Mouse (Mus musculus) hindbrain, embryonic 12.5 days (tissue): ENCODE measurements around the gene Ptpn6. TPM values are rescaled to one million over a fixed set of nuclear protein-coding genes. Genes with fewer than 3 reads are reported as not detected.
A peak's percentile ranks its signal among the peaks of the same experiment; 100 is the strongest.

Experiments used
- microRNA counts: library from miRNA; unstranded; fragments of <30 nt; microRNA quantifications from one replicate; lab custom pipeline; 2017
- microRNA-seq: library from miRNA; unstranded; fragments of <30 nt; microRNA quantifications from one replicate; pipeline ENCODE4, GENCODE M21; 2017
- polyA plus RNA-seq: library from polyadenylated mRNA; unstranded; fragments of >200 nt; fragmentation: Nextera tagmentation; extraction: Ambion mirVana; gene quantifications from 2 replicates; pipeline ENCODE4 v1.2.1, GENCODE M21; 2016

Gene Ptpn6
- polyA plus RNA-seq, 1 experiment from 2014 or later = 5.6 TPM

MicroRNAs encoded within 50 kb of the gene (microRNA counts, 519-probe panel; counts per million panel counts)
- 2,524 counts per million, percentile 65 among the panel's probes with 10 or more counts for microRNA mmu-miR-141 (lab: Ali Mortazavi, UCI)
- 4,302 counts per million, percentile 84 among the panel's probes with 10 or more counts for microRNA mmu-miR-200c (lab: Ali Mortazavi, UCI)

Small RNA genes within 50 kb of the gene (microRNA-seq; reads per million reads assigned to microRNA genes)
- gene Mir141 (146 reads per million, percentile 52 among the genes with 10 or more reads in this experiment), gene Mir200c (799 reads per million, percentile 72 among the genes with 10 or more reads in this experiment)

Other genes with a start within 250 kb of the Ptpn6 start
- 0.20 and 0.25 TPM in 2 replicates for gene C1rl, start 245.6 kb downstream of the Ptpn6 start, polyA plus RNA-seq
- 0.14 and 0.49 TPM in 2 replicates for gene C1ra, start 226.3 kb downstream of the Ptpn6 start, polyA plus RNA-seq
- gene C1s1, start 196.4 kb downstream of the Ptpn6 start, polyA plus RNA-seq = 0.65 and 1.0 TPM in 2 replicates
- gene C1rb, start 168.4 kb downstream of the Ptpn6 start, polyA plus RNA-seq = not detected in 2 replicates
- gene C1s2, start 102.6 kb downstream of the Ptpn6 start, polyA plus RNA-seq = not detected in 2 replicates
- 45.3 and 48.6 TPM in 2 replicates for gene Lpcat3, start 75.7 kb downstream of the Ptpn6 start, polyA plus RNA-seq
- 131 and 138 TPM in 2 replicates for gene Emg1, start 26.5 kb downstream of the Ptpn6 start, polyA plus RNA-seq
- 291 and 292 TPM in 2 replicates for gene Phb2, start 26.4 kb downstream of the Ptpn6 start, polyA plus RNA-seq
- gene Grcc10, start 2.7 kb upstream of the Ptpn6 start, polyA plus RNA-seq = 519 and 565 TPM in 2 replicates
- not detected in 2 replicates for gene Gm45234, start 17.3 kb upstream of the Ptpn6 start, polyA plus RNA-seq
- gene Atn1, start 17.8 kb upstream of the Ptpn6 start, polyA plus RNA-seq = 20.3 and 20.6 TPM in 2 replicates
- gene Eno2, start 31.0 kb upstream of the Ptpn6 start, polyA plus RNA-seq = 18.7 and 19.6 TPM in 2 replicates
- gene Lrrc23, start 41.0 kb upstream of the Ptpn6 start, polyA plus RNA-seq = 3.9 and 5.2 TPM in 2 replicates
- 8.7 and 9.2 TPM in 2 replicates for gene Spsb2, start 69.9 kb upstream of the Ptpn6 start, polyA plus RNA-seq
- gene Tpi1, start 75.6 kb upstream of the Ptpn6 start, polyA plus RNA-seq = 481 and 483 TPM in 2 replicates
- 200 and 202 TPM in 2 replicates for gene Usp5, start 90.8 kb upstream of the Ptpn6 start, polyA plus RNA-seq
- gene Cdca3, start 90.8 kb upstream of the Ptpn6 start, polyA plus RNA-seq = 111 and 120 TPM in 2 replicates
- 0.52 and 0.92 TPM in 2 replicates for gene Gnb3, start 101.6 kb upstream of the Ptpn6 start, polyA plus RNA-seq
- 34.5 and 39.6 TPM in 2 replicates for gene P3h3, start 119.0 kb upstream of the Ptpn6 start, polyA plus RNA-seq
- 11.3 and 12.7 TPM in 2 replicates for gene Gpr162, start 125.3 kb upstream of the Ptpn6 start, polyA plus RNA-seq
- gene Cd4, start 149.5 kb upstream of the Ptpn6 start, polyA plus RNA-seq = 0.06 TPM in 1 of 2 replicates, not detected in the other
- 1.9 and 2.1 TPM in 2 replicates for gene Lag3, start 173.0 kb upstream of the Ptpn6 start, polyA plus RNA-seq
- 637 and 707 TPM in 2 replicates for gene Ptms, start 181.4 kb upstream of the Ptpn6 start, polyA plus RNA-seq
- gene Mlf2, start 192.7 kb upstream of the Ptpn6 start, polyA plus RNA-seq = 462 and 488 TPM in 2 replicates
- 99.5 and 101 TPM in 2 replicates for gene Cops7a, start 226.8 kb upstream of the Ptpn6 start, polyA plus RNA-seq